Mouse (Mus musculus): ENCODE results near the gene Ankrd13d. TPM values are rescaled to one million over a fixed set of nuclear protein-coding genes. Genes with fewer than 3 reads are reported as not detected.
A peak's percentile ranks its signal among the peaks of the same experiment; 100 is the strongest.

Ankrd13d gene
- polyA plus RNA-seq, 1 experiment from 2014 or later: 5.0 TPM

DNA sequence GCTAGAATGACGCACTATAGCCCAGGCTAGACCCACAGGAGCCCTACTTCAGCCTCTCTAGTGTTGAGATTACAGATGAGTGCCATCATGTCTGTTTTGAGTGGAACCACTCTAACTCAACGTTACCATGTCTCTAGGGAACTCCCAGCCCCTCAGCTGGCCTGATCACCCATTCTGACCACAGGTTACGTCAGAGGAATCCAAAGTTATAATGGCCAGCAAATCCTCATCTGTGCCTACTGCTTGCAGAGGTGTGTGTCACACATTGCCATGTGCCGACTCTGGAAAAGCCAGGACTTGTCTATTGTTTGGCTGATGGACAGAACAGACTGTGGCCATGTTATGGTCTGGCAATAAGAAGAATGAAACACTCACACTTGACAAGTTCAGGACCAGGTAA lies 12.5 kb upstream of the Ankrd13d start:
- Histone ChIP-seq H3K36me3 (ENCODE audit: control insufficient read depth, insufficient read depth, low read length) (peaks cover 23% of the 10 kb centered on the region), H3K4me1 (replicated peaks; ENCODE audit: control insufficient read depth, insufficient read depth) (peaks cover 3% of the 10 kb centered on the region; the same call in 1 of the 2 replicates), H3K27ac (replicated peaks) (0 out of 2 replicates have a peak overlapping the region, but pooled peaks have one; percentile 53), H3K9me3 (ENCODE audit: control insufficient read depth, low read length) (no peaks in the 10 kb centered on the region), H3K27me3 (ENCODE audit: control insufficient read depth, insufficient read depth, low read length) (no peaks in the 10 kb centered on the region), H3K4me3 (ENCODE audit: low read depth, low read length) (no peak overlapping the region), H3K9ac (ENCODE audit: low read length) (no peak overlapping the region), H3K4me2 (replicated peaks; ENCODE audit: low read depth) (no peak overlapping the region)
- ATAC-seq (ENCODE audit: low FRiP score, low TSS enrichment): no peak
- TF ChIP-seq CTCF (IDR thresholded peaks at IDR 0.05; ENCODE audit: low read depth) (no peak), EP300 (optimal IDR thresholded peaks at IDR 0.05) (no peak)
- WGBS: 80% methylated on average over 4 of the region's 4 CpGs
- no peak for DNase-seq (ENCODE audit: low spot score)

DNA sequence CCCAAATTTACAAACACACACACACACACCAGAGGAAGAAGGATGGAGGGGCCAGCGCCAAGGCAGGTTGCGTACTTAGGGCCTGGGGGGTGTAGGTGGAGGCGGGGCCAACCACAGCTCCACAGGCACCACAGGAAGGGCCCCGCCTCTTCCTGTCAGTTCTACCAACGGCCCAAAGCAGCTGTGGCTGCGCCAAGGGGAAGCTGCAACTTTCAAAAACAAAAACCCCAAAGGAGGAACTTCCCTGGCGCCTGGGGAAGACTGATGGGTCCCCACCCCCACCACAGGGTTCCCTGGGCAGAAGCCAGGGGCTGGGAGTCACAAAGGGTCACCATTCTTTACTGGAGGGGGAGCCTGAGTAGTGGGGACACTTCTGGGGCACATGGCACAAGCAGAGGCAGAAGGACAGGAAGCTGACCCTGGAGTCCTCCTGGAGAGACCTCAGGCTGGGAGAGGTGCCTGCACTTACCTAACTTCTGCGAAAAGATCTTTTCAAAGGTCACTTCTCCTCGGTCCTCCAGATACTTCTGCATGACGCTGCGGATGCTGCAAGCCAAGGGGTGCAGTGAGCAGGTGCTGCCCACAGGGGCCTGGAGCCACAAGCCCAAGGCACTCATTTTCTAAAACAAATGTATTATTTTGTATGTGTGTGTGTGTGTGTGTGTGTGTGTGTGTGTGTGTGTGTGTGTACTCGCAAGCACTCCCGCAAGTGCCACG lies 11.6 kb upstream of the Ankrd13d start:
- DNase-seq (ENCODE audit: low spot score): no peak
- Histone ChIP-seq H3K9ac (ENCODE audit: low read length) (peak overlapping the region; percentile 13; the same call in 1 of the 2 replicates), H3K27ac (replicated peaks) (peak overlapping the region; percentile 53; the same call in 1 of the 2 replicates), H3K4me1 (replicated peaks; ENCODE audit: control insufficient read depth, insufficient read depth) (no peaks in the 10 kb centered on the region), H3K27me3 (ENCODE audit: control insufficient read depth, insufficient read depth, low read length) (no peaks in the 10 kb centered on the region), H3K9me3 (ENCODE audit: control insufficient read depth, low read length) (no peaks in the 10 kb centered on the region), H3K4me3 (ENCODE audit: low read depth, low read length) (no peak overlapping the region), H3K36me3 (ENCODE audit: control insufficient read depth, insufficient read depth, low read length) (peaks cover 31% of the 10 kb centered on the region), H3K4me2 (replicated peaks; ENCODE audit: low read depth) (no peak overlapping the region)
- TF ChIP-seq EP300 (optimal IDR thresholded peaks at IDR 0.05) (no peak), CTCF (IDR thresholded peaks at IDR 0.05; ENCODE audit: low read depth) (no peak)
- WGBS: 54% methylated on average over 14 of the region's 14 CpGs
- no peak for ATAC-seq (ENCODE audit: low FRiP score, low TSS enrichment)

- peaks cover 59% of the 10 kb centered on the region for H3K36me3 ChIP-seq (ENCODE audit: control insufficient read depth, insufficient read depth, low read length)
- DNase-seq (ENCODE audit: low spot score) (no peak), ATAC-seq (ENCODE audit: low FRiP score, low TSS enrichment) (no peak)
- no peaks in the 10 kb centered on the region for H3K4me1 ChIP-seq (replicated peaks; ENCODE audit: control insufficient read depth, insufficient read depth)
- no peak overlapping the region for H3K27ac ChIP-seq (replicated peaks)
- no peaks in the 10 kb centered on the region for H3K27me3 ChIP-seq (ENCODE audit: control insufficient read depth, insufficient read depth, low read length)
- H3K9me3 ChIP-seq (ENCODE audit: control insufficient read depth, low read length): no peaks in the 10 kb centered on the region
- no peak overlapping the region for H3K4me3 ChIP-seq (ENCODE audit: low read depth, low read length)
- H3K4me2 ChIP-seq (replicated peaks; ENCODE audit: low read depth): no peak overlapping the region
- TF ChIP-seq CTCF (IDR thresholded peaks at IDR 0.05; ENCODE audit: low read depth): no peak
- no peak for TF ChIP-seq EP300 (optimal IDR thresholded peaks at IDR 0.05)
- WGBS: 89% methylated on average over 11 of the region's 11 CpGs
- no peak overlapping the region for H3K9ac ChIP-seq (ENCODE audit: low read length)
These were observed 8.2 kb upstream of the Ankrd13d start for GRCm38 (mm10) chr19:4291161-4291560.

DNA sequence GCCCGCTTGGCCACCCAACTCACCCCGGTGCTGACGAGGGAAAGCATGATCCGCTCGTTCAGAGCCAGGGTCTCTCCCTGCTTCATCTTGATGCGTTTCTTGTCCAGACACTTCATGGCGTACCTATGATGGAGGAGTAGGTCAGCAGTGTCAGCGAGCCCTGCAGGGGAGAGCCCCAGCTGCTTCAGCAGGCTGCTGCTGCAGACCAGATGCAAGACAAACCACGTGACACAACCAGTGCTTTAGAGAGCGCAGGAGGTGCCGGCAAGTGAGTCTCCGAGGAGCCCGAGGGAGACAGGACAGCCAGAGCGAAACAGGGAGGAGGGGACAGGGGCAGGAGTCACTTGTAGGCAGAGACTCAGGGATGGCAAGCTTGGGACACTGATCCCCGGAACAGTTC lies 7.8 kb upstream of the Ankrd13d start:
- Histone ChIP-seq H3K9me3 (ENCODE audit: control insufficient read depth, low read length) (no peaks in the 10 kb centered on the region), H3K36me3 (ENCODE audit: control insufficient read depth, insufficient read depth, low read length) (peaks cover 61% of the 10 kb centered on the region), H3K27ac (replicated peaks) (no peak overlapping the region), H3K27me3 (ENCODE audit: control insufficient read depth, insufficient read depth, low read length) (no peaks in the 10 kb centered on the region), H3K4me1 (replicated peaks; ENCODE audit: control insufficient read depth, insufficient read depth) (no peaks in the 10 kb centered on the region), H3K9ac (ENCODE audit: low read length) (no peak overlapping the region), H3K4me2 (replicated peaks; ENCODE audit: low read depth) (no peak overlapping the region), H3K4me3 (ENCODE audit: low read depth, low read length) (no peak overlapping the region)
- no peak for DNase-seq (ENCODE audit: low spot score)
- TF ChIP-seq CTCF (IDR thresholded peaks at IDR 0.05; ENCODE audit: low read depth): no peak
- no peak for TF ChIP-seq EP300 (optimal IDR thresholded peaks at IDR 0.05)
- 78% methylated on average over 15 of the region's 15 CpGs for WGBS
- ATAC-seq (ENCODE audit: low FRiP score, low TSS enrichment): no peak

DNA sequence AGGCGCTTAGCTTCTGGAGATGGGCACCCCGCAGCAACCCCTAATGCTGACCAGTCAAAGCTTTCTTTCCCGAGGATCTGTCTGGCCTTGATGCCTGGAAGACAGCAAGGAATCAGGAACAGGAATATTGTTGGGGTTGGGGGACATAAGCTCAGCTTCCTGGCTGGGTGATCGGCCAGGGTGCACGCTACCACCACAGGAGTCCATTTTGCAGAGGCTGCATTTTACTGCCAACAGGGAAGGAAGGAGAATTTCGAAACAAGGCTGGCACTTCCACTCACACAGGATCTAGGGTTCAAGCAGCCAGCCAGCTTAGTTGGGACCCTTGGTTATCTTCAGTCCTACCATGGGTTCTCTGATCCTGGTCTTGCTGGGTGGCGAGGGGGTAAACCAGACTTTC lies 716 bp upstream of the Ankrd13d start:
- peak overlapping the region; percentile 60 for H3K4me3 ChIP-seq (ENCODE audit: low read depth, low read length)
- no peaks in the 10 kb centered on the region for H3K4me1 ChIP-seq (replicated peaks; ENCODE audit: control insufficient read depth, insufficient read depth)
- no peaks in the 10 kb centered on the region for H3K27me3 ChIP-seq (ENCODE audit: control insufficient read depth, insufficient read depth, low read length)
- peak overlapping the region; percentile 76 for H3K4me2 ChIP-seq (replicated peaks; ENCODE audit: low read depth)
- TF ChIP-seq CTCF (IDR thresholded peaks at IDR 0.05; ENCODE audit: low read depth) (no peak), EP300 (optimal IDR thresholded peaks at IDR 0.05) (no peak)
- DNase-seq (ENCODE audit: low spot score): no peak
- no peak for ATAC-seq (ENCODE audit: low FRiP score, low TSS enrichment)
- peaks cover 22% of the 10 kb centered on the region for H3K36me3 ChIP-seq (ENCODE audit: control insufficient read depth, insufficient read depth, low read length)
- WGBS: 45% methylated on average over 7 of the region's 7 CpGs
- H3K27ac ChIP-seq (replicated peaks): no peak overlapping the region
- H3K9me3 ChIP-seq (ENCODE audit: control insufficient read depth, low read length): no peaks in the 10 kb centered on the region
- H3K9ac ChIP-seq (ENCODE audit: low read length): no peak overlapping the region

GRCm38 (mm10) chr19:4280425-4280824 lies 2.5 kb downstream of the Ankrd13d start:
- ATAC-seq (ENCODE audit: low FRiP score, low TSS enrichment): no peak
- WGBS: 91% methylated on average over 9 of the region's 9 CpGs
- no peak for DNase-seq (ENCODE audit: low spot score)

More at GRCm38 (mm10) chr19:4280425-4280824, 2.5 kb downstream of the Ankrd13d start:
- Histone ChIP-seq H3K4me1 (replicated peaks; ENCODE audit: control insufficient read depth, insufficient read depth) (no peaks in the 10 kb centered on the region), H3K27ac (replicated peaks) (no peak overlapping the region), H3K4me2 (replicated peaks; ENCODE audit: low read depth) (no peak overlapping the region), H3K9me3 (ENCODE audit: control insufficient read depth, low read length) (no peaks in the 10 kb centered on the region), H3K36me3 (ENCODE audit: control insufficient read depth, insufficient read depth, low read length) (no peaks in the 10 kb centered on the region), H3K27me3 (ENCODE audit: control insufficient read depth, insufficient read depth, low read length) (no peaks in the 10 kb centered on the region), H3K9ac (ENCODE audit: low read length) (no peak overlapping the region), H3K4me3 (ENCODE audit: low read depth, low read length) (no peak overlapping the region)
- TF ChIP-seq EP300 (optimal IDR thresholded peaks at IDR 0.05) (no peak), CTCF (IDR thresholded peaks at IDR 0.05; ENCODE audit: low read depth) (no peak)
